Mouse (Mus musculus) brain, adult 10 weeks (tissue): ENCODE results near the gene Aff2. TPM values are rescaled to one million over a fixed set of nuclear protein-coding genes. Genes with fewer than 3 reads are reported as not detected.

Experiments
- polyA plus RNA-seq: library from polyadenylated mRNA; stranded (reverse); fragments of 350-450 nt; fragmentation: Illumina TruSeq; extraction: RNeasy Lipid Tissue Mini Kit (QIAGEN cat#74804); gene quantifications from one replicate; pipeline ENCODE4 v1.2.3, GENCODE M21; 2015; ENCODE audit warnings: low read depth, low replicate concordance

The Aff2 gene
- polyA plus RNA-seq: 7.2 TPM

GRCm38 (mm10) chrX:69360238-69361054 is at the start of gene Aff2:
TSS of gene Aff2 (plus strand) at chrX:69360294.

